ENCODE assay signal across 9 mouse cellular contexts in genomic region chr11:101986913-101987312, GRCm38 (mm10). TPM values are rescaled to one million over a fixed set of nuclear protein-coding genes. Genes with fewer than 3 reads are reported as not detected.
DNase-seq lines count a peak whose midpoint lies in the region; ATAC-seq lines count a peak whose summit lies in the region.
"Had no signal": no experiment of that assay in that cellular context is flagged by ENCODE, and none has a peak within 500 bp of the region (broad histone marks: within the 10 kb centered on the region; RNA-seq: fewer than 3 reads in every experiment).

Gene Dusp3 (minus strand): TSS chr11:101987013.

- no peaks in the 10 kb centered on the region for H3K36me3 ChIP-seq in kidney, embryonic 16.5 days (ENCODE audit: insufficient read depth, low read length)
- H3K36me3 ChIP-seq in heart, embryonic 12.5 days = 0 out of 2 replicates have a peak, but pooled peaks cover 2% of the 10 kb centered on the region
- no peaks in the 10 kb centered on the region for H3K36me3 ChIP-seq in stomach, embryonic 15.5 days
- H3K36me3 ChIP-seq: midbrain, embryonic 12.5 days had no signal

- no peak within 1 kb of the TSS for H3K4me3 ChIP-seq in kidney, embryonic 16.5 days (ENCODE audit: low read length)
- H3K4me3 ChIP-seq in heart, embryonic 12.5 days = no peak within 1 kb of the TSS
- H3K4me3 ChIP-seq in stomach, embryonic 15.5 days (replicated peaks) = no peak within 1 kb of the TSS
- H3K4me3 ChIP-seq: midbrain, embryonic 12.5 days had no signal

- H3K4me1 ChIP-seq in kidney, embryonic 16.5 days (ENCODE audit: insufficient read depth, low read length) = peaks cover 33% of the 10 kb centered on the region
- H3K4me1 ChIP-seq in heart, embryonic 12.5 days (replicated peaks) = peaks cover 20% of the 10 kb centered on the region
- peaks cover 12% of the 10 kb centered on the region; the same call in 1 of the 2 replicates for H3K4me1 ChIP-seq in stomach, embryonic 15.5 days

- H3K27me3 ChIP-seq in kidney, embryonic 16.5 days (ENCODE audit: insufficient read depth, low read length) = peaks cover 2% of the 10 kb centered on the region; the same call in 1 of the 2 replicates
- 0 out of 2 replicates have a peak, but pooled peaks cover 4% of the 10 kb centered on the region for H3K27me3 ChIP-seq in heart, embryonic 12.5 days (replicated peaks)
- H3K27me3 ChIP-seq in stomach, embryonic 15.5 days (replicated peaks) = no peaks in the 10 kb centered on the region

- no peak for DNase-seq in kidney, postnatal 4 days
- no peak for DNase-seq in adrenal gland, postnatal 36 days
- no peak for DNase-seq in left cerebral cortex, postnatal 14 days (ENCODE audit: low spot score in 2 of 2)
- no peak for DNase-seq in frontal cortex, postnatal 10 days (ENCODE audit: low spot score in 2 of 2)
- no peak for DNase-seq in kidney, postnatal 36 days

- H3K4me2 ChIP-seq in kidney, embryonic 16.5 days (replicated peaks; ENCODE audit: low read depth, low read length) = no peak within 1 kb of the TSS
- no peak within 1 kb of the TSS for H3K4me2 ChIP-seq in heart, embryonic 12.5 days
- peak within 1 kb of the TSS; percentile 39 for H3K4me2 ChIP-seq in stomach, embryonic 15.5 days
- H3K4me2 ChIP-seq: midbrain, embryonic 12.5 days had no signal

- no peak within 1 kb of the TSS for H3K9ac ChIP-seq in kidney, embryonic 16.5 days (replicated peaks; ENCODE audit: low read length)
- no peak within 1 kb of the TSS for H3K9ac ChIP-seq in heart, embryonic 12.5 days
- H3K9ac ChIP-seq in stomach, embryonic 15.5 days = no peak within 1 kb of the TSS
- H3K9ac ChIP-seq: midbrain, embryonic 12.5 days had no signal

- 94% methylated on average over 3 of the region's 3 CpGs for WGBS in kidney, embryonic 16.5 days
- 78% methylated on average over 3 of the region's 3 CpGs for WGBS in heart, embryonic 12.5 days
- WGBS in stomach, embryonic 15.5 days = 77% methylated on average over 3 of the region's 3 CpGs

- no peak within 1 kb of the TSS for H3K27ac ChIP-seq in kidney, embryonic 16.5 days (ENCODE audit: low read length)
- H3K27ac ChIP-seq in heart, embryonic 12.5 days (ENCODE audit: poor library complexity, severe bottlenecking) = no peak within 1 kb of the TSS
- no peak within 1 kb of the TSS for H3K27ac ChIP-seq in stomach, embryonic 15.5 days
- H3K27ac ChIP-seq: midbrain, embryonic 12.5 days had no signal

- no peak for ATAC-seq in kidney, embryonic 16.5 days (ENCODE audit: low FRiP score, low TSS enrichment)
- ATAC-seq in heart, embryonic 12.5 days (ENCODE audit: insufficient number of reproducible peaks, low FRiP score) = no peak
- ATAC-seq in stomach, embryonic 15.5 days (ENCODE audit: insufficient read depth, low FRiP score, low read depth) = no peak

- H3K9me3 ChIP-seq in kidney, embryonic 16.5 days (ENCODE audit: low read length) = no peaks in the 10 kb centered on the region
- no peaks in the 10 kb centered on the region for H3K9me3 ChIP-seq in heart, embryonic 12.5 days (replicated peaks)
- H3K9me3 ChIP-seq in stomach, embryonic 15.5 days = no peaks in the 10 kb centered on the region
- H3K9me3 ChIP-seq: midbrain, embryonic 12.5 days had no signal

- intact Hi-C loops in left cerebral cortex, postnatal 14 days (cut with DNase I) = loop anchor here (2.0 kb wide), 2 partner anchors 102 to 152 kb away; partner anchors contain the start of gene Mpp2

RNA-seq across cellular contexts. Expression of gene Dusp3, which starts in this region (rescaled TPM):
- 39.6 and 39.7 TPM in 2 replicates for polyA plus RNA-seq in kidney, embryonic 16.5 days (2015; fragmentation: Nextera tagmentation; extraction: Ambion mirVana)
- 100 to 1,000 TPM in 1 of 2 experiments, 10 to 100 TPM in 1; 98.6 to 132 TPM for total RNA-seq in adrenal gland, postnatal 36 days (2021)
- polyA plus RNA-seq in heart, embryonic 12.5 days (2016; fragmentation: Nextera tagmentation; extraction: Ambion mirVana) = 53.7 and 54.9 TPM in 2 replicates
- total RNA-seq in left cerebral cortex, postnatal 14 days (2021) = 100 to 1,000 TPM; 191 to 205 TPM
- 22.5 and 25.0 TPM in 2 replicates for polyA plus RNA-seq in stomach, embryonic 15.5 days (2015; fragmentation: Nextera tagmentation; extraction: Ambion mirVana)
